Mouse (Mus musculus) megakaryocyte, embryonic 14.5 days (primary cell): ENCODE data around the gene Rbm47. TPM values are rescaled to one million over a fixed set of nuclear protein-coding genes. Genes with fewer than 3 reads are reported as not detected.

Experiments used
- H3K27me3 ChIP-seq: replicated peaks from 2 replicates; pipeline ENCODE3; 2012; ENCODE audit warnings: inconsistent platforms
- H3K36me3 ChIP-seq: replicated peaks from 2 replicates; pipeline ENCODE3; 2012; ENCODE audit warnings: low read length, inconsistent platforms, mixed read lengths
- H3K4me1 ChIP-seq: 2 replicates; pipeline ENCODE4 v1.6.1; 2012; ENCODE audit warnings: inconsistent platforms
- H3K4me3 ChIP-seq: replicated peaks from 2 replicates; pipeline ENCODE3; 2012; ENCODE audit warnings: moderate library complexity, mild to moderate bottlenecking, inconsistent platforms
- H3K9me3 ChIP-seq: 2 replicates; pipeline ENCODE4 v1.6.1; 2012; ENCODE audit warnings: inconsistent platforms
- FLI1 ChIP-seq: IDR thresholded peaks from 2 replicates; pipeline ENCODE4 v1.6.1; 2012; ENCODE audit warnings: low read length, inconsistent platforms, mixed read lengths
- GATA1 ChIP-seq: IDR thresholded peaks from 3 replicates; pipeline ENCODE4 v1.6.1; 2012; ENCODE audit warnings: mixed read lengths, low read length, inconsistent platforms, borderline replicate concordance
- polyA plus RNA-seq: library from polyadenylated mRNA; stranded (reverse); fragments of >175 nt; gene quantifications from 2 replicates; pipeline ENCODE4 v1.2.3, GENCODE M21; 2012; ENCODE audit warnings: low replicate concordance; ENCODE audit not compliant: insufficient read depth

The Rbm47 gene
- polyA plus RNA-seq, 1 experiment, result 4.2 TPM

GRCm38 (mm10) chr5:66013999-66014398 lies 158.9 kb downstream of the Rbm47 start:
- no peaks in the 10 kb centered on the region for H3K36me3 ChIP-seq
- no peak overlapping the region for H3K4me3 ChIP-seq
- H3K9me3 ChIP-seq, result no peaks in the 10 kb centered on the region; the same call in 1 of the 2 replicates
- H3K27me3 ChIP-seq, result peaks cover 2% of the 10 kb centered on the region
- H3K4me1 ChIP-seq, result peaks cover 10% of the 10 kb centered on the region
- TF ChIP-seq GATA1, result no peak
- no peak for TF ChIP-seq FLI1

GRCm38 (mm10) chr5:66008245-66008967 lies 164.5 kb downstream of the Rbm47 start:
- no peaks in the 10 kb centered on the region for H3K36me3 ChIP-seq
- H3K4me1 ChIP-seq, result peaks cover 4% of the 10 kb centered on the region; the same call in 1 of the 2 replicates
- TF ChIP-seq FLI1 (no peak), GATA1 (no peak)
- no peak overlapping the region for H3K4me3 ChIP-seq
- H3K9me3 ChIP-seq, result no peaks in the 10 kb centered on the region
- H3K27me3 ChIP-seq, result peaks cover 6% of the 10 kb centered on the region

GRCm38 (mm10) chr5:66005041-66005678 lies 167.8 kb downstream of the Rbm47 start:
- H3K27me3 ChIP-seq, result peaks cover 8% of the 10 kb centered on the region
- H3K9me3 ChIP-seq, result no peaks in the 10 kb centered on the region
- no peaks in the 10 kb centered on the region for H3K36me3 ChIP-seq
- H3K4me1 ChIP-seq, result peaks cover 4% of the 10 kb centered on the region; the same call in 1 of the 2 replicates
- no peak overlapping the region for H3K4me3 ChIP-seq
- TF ChIP-seq FLI1, result no peak
- no peak for TF ChIP-seq GATA1

- Histone ChIP-seq H3K36me3 (no peaks in the 10 kb centered on the region), H3K4me3 (no peak within 1 kb of the TSS), H3K27me3 (peaks cover 12% of the 10 kb centered on the region), H3K4me1 (peaks cover 4% of the 10 kb centered on the region; the same call in 1 of the 2 replicates), H3K9me3 (no peaks in the 10 kb centered on the region)
- TF ChIP-seq GATA1, result no peak
- no peak for TF ChIP-seq FLI1
Observed at GRCm38 (mm10) chr5:66004134-66004925, 168.6 kb downstream of the Rbm47 start, which contains the start of gene 9130230L23Rik. Gene 9130230L23Rik, minus strand, starts transcription at chr5:66004285.

GRCm38 (mm10) chr5:66001232-66001631 lies 171.7 kb downstream of the Rbm47 start:
- no peaks in the 10 kb centered on the region for H3K36me3 ChIP-seq
- TF ChIP-seq GATA1 (no peak), FLI1 (no peak)
- H3K4me3 ChIP-seq, result no peak overlapping the region
- no peaks in the 10 kb centered on the region for H3K9me3 ChIP-seq
- peaks cover 4% of the 10 kb centered on the region; the same call in 1 of the 2 replicates for H3K4me1 ChIP-seq
- H3K27me3 ChIP-seq, result peaks cover 15% of the 10 kb centered on the region

GRCm38 (mm10) chr5:66000567-66001125 lies 172.3 kb downstream of the Rbm47 start:
- Histone ChIP-seq H3K9me3 (no peaks in the 10 kb centered on the region), H3K4me1 (peaks cover 4% of the 10 kb centered on the region; the same call in 1 of the 2 replicates), H3K36me3 (no peaks in the 10 kb centered on the region), H3K4me3 (no peak overlapping the region), H3K27me3 (peaks cover 15% of the 10 kb centered on the region)
- TF ChIP-seq GATA1, result no peak
- no peak for TF ChIP-seq FLI1

GRCm38 (mm10) chr5:66000074-66000473 lies 172.8 kb downstream of the Rbm47 start:
- H3K27me3 ChIP-seq, result peaks cover 11% of the 10 kb centered on the region
- no peaks in the 10 kb centered on the region for H3K36me3 ChIP-seq
- no peaks in the 10 kb centered on the region for H3K9me3 ChIP-seq
- peaks cover 5% of the 10 kb centered on the region for H3K4me1 ChIP-seq
- TF ChIP-seq GATA1 (no peak), FLI1 (no peak)
- H3K4me3 ChIP-seq, result no peak overlapping the region

GRCm38 (mm10) chr5:65999106-65999505 lies 173.8 kb downstream of the Rbm47 start:
- H3K4me3 ChIP-seq, result no peak overlapping the region

GRCm38 (mm10) chr5:65997813-65998212 lies 175.1 kb downstream of the Rbm47 start:
- Histone ChIP-seq H3K4me3 (no peak overlapping the region), H3K4me1 (peaks cover 8% of the 10 kb centered on the region; the same call in 1 of the 2 replicates), H3K36me3 (no peaks in the 10 kb centered on the region), H3K27me3 (peaks cover 9% of the 10 kb centered on the region), H3K9me3 (no peaks in the 10 kb centered on the region)
- no peak for TF ChIP-seq GATA1
- TF ChIP-seq FLI1, result no peak

More at GRCm38 (mm10) chr5:65999106-65999505, 173.8 kb downstream of the Rbm47 start:
- H3K36me3 ChIP-seq, result no peaks in the 10 kb centered on the region
- H3K9me3 ChIP-seq, result no peaks in the 10 kb centered on the region
- H3K4me1 ChIP-seq, result peaks cover 8% of the 10 kb centered on the region; the same call in 1 of the 2 replicates
- peaks cover 9% of the 10 kb centered on the region for H3K27me3 ChIP-seq
- no peak for TF ChIP-seq GATA1
- TF ChIP-seq FLI1, result no peak
